Comparison of ENCODE assay signal across 8 mouse cellular contexts in genomic region chr4:155770626-155771025, GRCm38 (mm10). TPM values are rescaled to one million over a fixed set of nuclear protein-coding genes. Genes with fewer than 3 reads are reported as not detected.
A peak's percentile ranks its signal among the peaks of the same experiment; 100 is the strongest.
DNase-seq lines count a peak whose midpoint lies in the region; ATAC-seq lines count a peak whose summit lies in the region.

No protein-coding gene starts in this region.

- H3K9me3 ChIP-seq in forebrain, embryonic 11.5 days (ENCODE audit: control insufficient read depth, low read length), result no peaks in the 10 kb centered on the region
- H3K9me3 ChIP-seq in kidney, embryonic 15.5 days (replicated peaks), result no peaks in the 10 kb centered on the region
- H3K9me3 ChIP-seq in neural tube, embryonic 12.5 days, result no peaks in the 10 kb centered on the region

- H3K9ac ChIP-seq in forebrain, embryonic 11.5 days (ENCODE audit: low read length), result peak overlapping the region; percentile 77
- peak overlapping the region; percentile 79 for H3K9ac ChIP-seq in kidney, embryonic 15.5 days
- peak overlapping the region; percentile 74 for H3K9ac ChIP-seq in neural tube, embryonic 12.5 days

- H3K36me3 ChIP-seq in forebrain, embryonic 11.5 days (ENCODE audit: control insufficient read depth, insufficient read depth, low read length), result no peaks in the 10 kb centered on the region
- no peaks in the 10 kb centered on the region for H3K36me3 ChIP-seq in kidney, embryonic 15.5 days
- no peaks in the 10 kb centered on the region for H3K36me3 ChIP-seq in neural tube, embryonic 12.5 days

- peak overlapping the region; percentile 65 for H3K4me2 ChIP-seq in forebrain, embryonic 11.5 days (ENCODE audit: low read depth, low read length, severe bottlenecking)
- H3K4me2 ChIP-seq in kidney, embryonic 15.5 days, result peak overlapping the region; percentile 92
- H3K4me2 ChIP-seq in neural tube, embryonic 12.5 days (replicated peaks), result peak overlapping the region; percentile 83

- no peak overlapping the region for H3K27ac ChIP-seq in forebrain, embryonic 11.5 days (ENCODE audit: low read depth, low read length)
- H3K27ac ChIP-seq in kidney, embryonic 15.5 days, result no peak overlapping the region
- no peak overlapping the region for H3K27ac ChIP-seq in neural tube, embryonic 12.5 days

- H3K4me3 ChIP-seq in forebrain, embryonic 11.5 days (ENCODE audit: low read depth, low read length), result peak overlapping the region; percentile 41
- H3K4me3 ChIP-seq in kidney, embryonic 15.5 days (replicated peaks), result peak overlapping the region; percentile 60
- H3K4me3 ChIP-seq in neural tube, embryonic 12.5 days, result peak overlapping the region; percentile 50

- H3K27me3 ChIP-seq in forebrain, embryonic 11.5 days (ENCODE audit: control insufficient read depth, insufficient read depth, low read length), result peaks cover 9% of the 10 kb centered on the region
- H3K27me3 ChIP-seq in kidney, embryonic 15.5 days, result peaks cover 35% of the 10 kb centered on the region
- H3K27me3 ChIP-seq in neural tube, embryonic 12.5 days (replicated peaks), result peaks cover 26% of the 10 kb centered on the region

- H3K4me1 ChIP-seq in forebrain, embryonic 11.5 days (replicated peaks; ENCODE audit: control insufficient read depth, insufficient read depth, low read length), result peaks cover 11% of the 10 kb centered on the region; the same call in 1 of the 2 replicates
- H3K4me1 ChIP-seq in kidney, embryonic 15.5 days, result peaks cover 51% of the 10 kb centered on the region
- H3K4me1 ChIP-seq in neural tube, embryonic 12.5 days, result peaks cover 16% of the 10 kb centered on the region

- peak; percentile 82 for DNase-seq in kidney, adult 9 months
- no peak for DNase-seq in kidney, postnatal 4 days
- no peak for DNase-seq in forebrain, embryonic 11.5 days (ENCODE audit: low spot score)
- DNase-seq in right cerebral cortex, postnatal 10 days (ENCODE audit: low spot score in 2 of 2), result no peak
- no peak for DNase-seq in cerebellum, postnatal 25 days
- no peak for DNase-seq in adrenal gland, adult 2 months

- no peak for ATAC-seq in forebrain, embryonic 11.5 days (replicated peaks; ENCODE audit: low FRiP score)
- peak; percentile 5; the same call in 1 of the 2 replicates for ATAC-seq in kidney, embryonic 15.5 days (replicated peaks; ENCODE audit: low FRiP score)
- ATAC-seq in neural tube, embryonic 12.5 days (ENCODE audit: low FRiP score, low read depth), result peak; percentile 15

- 39% methylated on average over 23 of the region's 24 CpGs for WGBS in forebrain, embryonic 11.5 days
- WGBS in kidney, embryonic 15.5 days, result 37% methylated on average over 23 of the region's 24 CpGs
- WGBS in neural tube, embryonic 12.5 days, result 41% methylated on average over 24 of the region's 24 CpGs

RNA-seq across cellular contexts. Expression of gene Vwa1, which starts 3.9 kb away (rescaled TPM):
- 10.0 and 10.6 TPM in 2 replicates for polyA plus RNA-seq in forebrain, embryonic 11.5 days (2014; fragmentation: Nextera tagmentation; extraction: Ambion mirVana)
- 5.6 and 7.7 TPM in 2 replicates for polyA plus RNA-seq in kidney, embryonic 15.5 days (2015; fragmentation: Nextera tagmentation; extraction: Ambion mirVana)
- 16.6 and 17.9 TPM in 2 replicates for polyA plus RNA-seq in neural tube, embryonic 12.5 days (2016; fragmentation: Nextera tagmentation; extraction: Ambion mirVana)
- total RNA-seq in adrenal gland, adult 2 months (2021), result 1 to 10 TPM; 2.5 to 4.8 TPM
- polyA plus RNA-seq in adrenal gland, adult 2 months (2012; rRNA removed), result 9.4 and 12.0 TPM in 2 replicates

RNA-seq across cellular contexts. Expression of gene Atad3a, which starts 9.7 kb away (rescaled TPM):
- polyA plus RNA-seq in forebrain, embryonic 11.5 days (2014; fragmentation: Nextera tagmentation; extraction: Ambion mirVana), result 104 and 115 TPM in 2 replicates
- polyA plus RNA-seq in kidney, embryonic 15.5 days (2015; fragmentation: Nextera tagmentation; extraction: Ambion mirVana), result 115 and 124 TPM in 2 replicates
- 85.2 and 90.7 TPM in 2 replicates for polyA plus RNA-seq in neural tube, embryonic 12.5 days (2016; fragmentation: Nextera tagmentation; extraction: Ambion mirVana)
- 10 to 100 TPM; 71.4 to 90.7 TPM for total RNA-seq in adrenal gland, adult 2 months (2021)
- polyA plus RNA-seq in adrenal gland, adult 2 months (2012; rRNA removed), result 226 and 242 TPM in 2 replicates

RNA-seq across cellular contexts. Expression of gene Tmem88b, which starts 15.0 kb away (rescaled TPM):
- polyA plus RNA-seq in forebrain, embryonic 11.5 days (2014; fragmentation: Nextera tagmentation; extraction: Ambion mirVana), result 0.15 and 0.43 TPM in 2 replicates
- polyA plus RNA-seq in kidney, embryonic 15.5 days (2015; fragmentation: Nextera tagmentation; extraction: Ambion mirVana), result 0.42 and 0.47 TPM in 2 replicates
- 0.56 and 0.86 TPM in 2 replicates for polyA plus RNA-seq in neural tube, embryonic 12.5 days (2016; fragmentation: Nextera tagmentation; extraction: Ambion mirVana)
- under 1 TPM; 0.52 to 0.62 TPM for total RNA-seq in adrenal gland, adult 2 months (2021)
- 0.81 and 0.97 TPM in 2 replicates for polyA plus RNA-seq in adrenal gland, adult 2 months (2012; rRNA removed)

RNA-seq across cellular contexts. Expression of gene Ankrd65, which starts 19.6 kb away (rescaled TPM):
- not detected in 2 replicates for polyA plus RNA-seq in forebrain, embryonic 11.5 days (2014; fragmentation: Nextera tagmentation; extraction: Ambion mirVana)
- 0.19 and 0.34 TPM in 2 replicates for polyA plus RNA-seq in kidney, embryonic 15.5 days (2015; fragmentation: Nextera tagmentation; extraction: Ambion mirVana)
- polyA plus RNA-seq in neural tube, embryonic 12.5 days (2016; fragmentation: Nextera tagmentation; extraction: Ambion mirVana), result not detected in 2 replicates
- not detected for total RNA-seq in adrenal gland, adult 2 months (2021)
- 0.11 and 0.16 TPM in 2 replicates for polyA plus RNA-seq in adrenal gland, adult 2 months (2012; rRNA removed)

RNA-seq across cellular contexts. Expression of gene Mrpl20, which starts 32.1 kb away (rescaled TPM):
- 203 and 223 TPM in 2 replicates for polyA plus RNA-seq in forebrain, embryonic 11.5 days (2014; fragmentation: Nextera tagmentation; extraction: Ambion mirVana)
- polyA plus RNA-seq in kidney, embryonic 15.5 days (2015; fragmentation: Nextera tagmentation; extraction: Ambion mirVana), result 217 and 226 TPM in 2 replicates
- polyA plus RNA-seq in neural tube, embryonic 12.5 days (2016; fragmentation: Nextera tagmentation; extraction: Ambion mirVana), result 226 and 242 TPM in 2 replicates
- total RNA-seq in adrenal gland, adult 2 months (2021), result 100 to 1,000 TPM; 122 to 141 TPM
- polyA plus RNA-seq in adrenal gland, adult 2 months (2012; rRNA removed), result 42.1 and 65.2 TPM in 2 replicates
